Mouse (Mus musculus) c-Kit-positive CD71-positive TER-119-negative erythroid progenitor cells, embryonic 14.5 days (primary cell): Measurements from ENCODE around the gene St6galnac5.

Experiments
- DNase-seq: peaks from one replicate; pipeline ENCODE4 v3.0.0-alpha.2; 2013; ENCODE audit warnings: low read depth

Gene St6galnac5

GRCm38 (mm10) chr3:152950914-152951313 lies 31.1 kb downstream of the St6galnac5 start:
- no peak for DNase-seq

- DNase-seq = no peak
These were observed 31.7 kb downstream of the St6galnac5 start for GRCm38 (mm10) chr3:152950299-152950698.

GRCm38 (mm10) chr3:152949233-152949777 lies 32.7 kb downstream of the St6galnac5 start:
- DNase-seq = no peak

GRCm38 (mm10) chr3:152948556-152948955 lies 33.5 kb downstream of the St6galnac5 start:
- DNase-seq = no peak

GRCm38 (mm10) chr3:152947031-152947640 lies 34.9 kb downstream of the St6galnac5 start:
- no peak for DNase-seq

GRCm38 (mm10) chr3:152944766-152945165 lies 37.3 kb downstream of the St6galnac5 start:
- DNase-seq = no peak

GRCm38 (mm10) chr3:152942985-152943384 lies 39.1 kb downstream of the St6galnac5 start:
- DNase-seq = no peak

GRCm38 (mm10) chr3:152941671-152942070 lies 40.4 kb downstream of the St6galnac5 start:
- DNase-seq = no peak

- no peak for DNase-seq
These were observed 45.7 kb downstream of the St6galnac5 start for GRCm38 (mm10) chr3:152936313-152936712.

GRCm38 (mm10) chr3:152933737-152934136 lies 48.3 kb downstream of the St6galnac5 start:
- DNase-seq = no peak

GRCm38 (mm10) chr3:152932544-152932943 lies 49.5 kb downstream of the St6galnac5 start:
- no peak for DNase-seq

GRCm38 (mm10) chr3:152932096-152932495 lies 50.0 kb downstream of the St6galnac5 start:
- no peak for DNase-seq

- DNase-seq = no peak
These were observed 50.7 kb downstream of the St6galnac5 start for GRCm38 (mm10) chr3:152931354-152931753.

GRCm38 (mm10) chr3:152929788-152930281 lies 52.2 kb downstream of the St6galnac5 start:
- no peak for DNase-seq

GRCm38 (mm10) chr3:152929256-152929787 lies 52.7 kb downstream of the St6galnac5 start:
- no peak for DNase-seq

- no peak for DNase-seq
These were observed 53.6 kb downstream of the St6galnac5 start for GRCm38 (mm10) chr3:152928287-152928975.

- DNase-seq = no peak
These were observed 55.9 kb downstream of the St6galnac5 start for GRCm38 (mm10) chr3:152926166-152926565.

GRCm38 (mm10) chr3:152925364-152925763 lies 56.7 kb downstream of the St6galnac5 start:
- no peak for DNase-seq

GRCm38 (mm10) chr3:152923530-152923929 lies 58.5 kb downstream of the St6galnac5 start:
- no peak for DNase-seq

- DNase-seq = no peak
These were observed 61.7 kb downstream of the St6galnac5 start for GRCm38 (mm10) chr3:152920365-152920764.

GRCm38 (mm10) chr3:152919101-152919500 lies 62.9 kb downstream of the St6galnac5 start:
- DNase-seq = no peak

GRCm38 (mm10) chr3:152917579-152917978 lies 64.5 kb downstream of the St6galnac5 start:
- DNase-seq = no peak

- DNase-seq = no peak
These were observed 67.7 kb downstream of the St6galnac5 start for GRCm38 (mm10) chr3:152914376-152914775.
